Mouse (Mus musculus) lung, embryonic 16.5 days (tissue): Measurements from ENCODE around the gene Lrp1. TPM values are rescaled to one million over a fixed set of nuclear protein-coding genes. Genes with fewer than 3 reads are reported as not detected.

Experiments used
- ATAC-seq: fragments of 200-750 bp; cut with Nextera tagmentation; 2 replicates; pipeline ENCODE4 v1.8.0; 2017; ENCODE audit warnings: low read depth, mild to moderate bottlenecking, moderate library complexity
- H3K27ac ChIP-seq: fragments of 300-500 bp; sonication (generic); 2 replicates; pipeline ENCODE4 v1.5.1; 2014; ENCODE audit warnings: mild to moderate bottlenecking, control low read depth, low read length
- H3K27me3 ChIP-seq: fragments of 300-500 bp; sonication (generic); 2 replicates; pipeline ENCODE4 v1.6.1; 2014; ENCODE audit warnings: low read depth, low read length, mixed read lengths; ENCODE audit not compliant: control insufficient read depth, insufficient read depth
- H3K36me3 ChIP-seq: fragments of 300-500 bp; sonication (generic); 2 replicates; pipeline ENCODE4 v1.6.1; 2014; ENCODE audit warnings: low read length; ENCODE audit not compliant: control insufficient read depth, insufficient read depth
- H3K4me1 ChIP-seq: fragments of 300-500 bp; sonication (generic); replicated peaks from 2 replicates; pipeline ENCODE4 v1.6.1; 2014; ENCODE audit warnings: low read length, mixed read lengths; ENCODE audit not compliant: control insufficient read depth, insufficient read depth
- H3K4me2 ChIP-seq: fragments of 300-500 bp; sonication (generic); 2 replicates; pipeline ENCODE4 v1.6.1; 2014; ENCODE audit warnings: low read depth, low read length, control low read depth
- H3K4me3 ChIP-seq: fragments of 300-500 bp; sonication (generic); 2 replicates; pipeline ENCODE4 v1.5.1; 2014; ENCODE audit warnings: mild to moderate bottlenecking, low read length, control low read depth
- H3K9ac ChIP-seq: fragments of 300-500 bp; sonication (generic); 2 replicates; pipeline ENCODE4 v1.6.1; 2014; ENCODE audit warnings: low read length, control low read depth
- H3K9me3 ChIP-seq: fragments of 300-500 bp; sonication (generic); 2 replicates; pipeline ENCODE4 v1.6.1; 2016; ENCODE audit warnings: low read length; ENCODE audit not compliant: control insufficient read depth
- WGBS: fragments of 180-500 bp; shearing (Covaris S2); extraction: QIAGEN DNeasy Blood & Tissue Kit; methylation state at CpG from one replicate; pipeline ENCODE4 v1.1.7; 2014; 5-methylcytosine and 5-hydroxymethylcytosine counted together
- polyA plus RNA-seq: library from polyadenylated mRNA; unstranded; fragments of >200 nt; fragmentation: Nextera tagmentation; extraction: Ambion mirVana; gene quantifications from 2 replicates; pipeline ENCODE4 v1.2.1, GENCODE M21; 2015

Gene Lrp1
- polyA plus RNA-seq, 1 experiment from 2014 or later: 78.9 TPM

DNA sequence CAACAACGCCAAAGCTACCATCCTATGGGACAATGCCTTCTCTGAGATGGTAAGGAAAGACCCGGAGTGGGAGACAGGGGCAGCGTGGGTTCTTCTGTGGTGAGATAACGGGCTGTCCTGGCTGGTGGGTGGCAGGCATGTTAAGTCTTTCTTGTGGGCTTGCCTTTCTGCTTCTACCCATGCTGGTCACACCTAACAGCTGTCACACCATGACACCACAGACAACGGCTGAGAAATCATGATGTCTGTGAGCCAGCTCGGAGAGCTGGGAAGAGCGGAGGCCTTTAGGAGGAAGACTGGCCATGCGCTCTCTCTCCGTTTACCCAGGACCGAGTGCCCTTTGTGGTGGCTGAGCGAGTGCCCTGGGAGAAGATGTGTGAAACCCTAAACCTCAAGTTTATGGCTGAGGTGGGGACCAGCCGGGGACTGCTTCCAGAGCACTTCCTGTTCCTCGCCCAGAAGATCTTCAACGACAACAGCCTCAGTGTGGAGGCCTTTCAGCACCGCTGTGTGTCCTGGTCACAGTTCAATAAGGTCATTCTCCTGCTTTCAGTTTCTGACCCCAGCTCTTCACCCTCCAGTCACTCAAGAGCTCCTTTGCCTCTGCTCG lies 34.1 kb upstream of the Lrp1 start:
- H3K4me2 ChIP-seq: no peak overlapping the region
- H3K27me3 ChIP-seq: no peaks in the 10 kb centered on the region
- H3K4me1 ChIP-seq: peaks cover 8% of the 10 kb centered on the region; the same call in 1 of the 2 replicates
- WGBS: 72% methylated on average over 16 of the region's 16 CpGs
- no peak for ATAC-seq
- no peak overlapping the region for H3K4me3 ChIP-seq
- H3K9ac ChIP-seq: no peak overlapping the region
- no peak overlapping the region for H3K27ac ChIP-seq
- H3K36me3 ChIP-seq: peaks cover 27% of the 10 kb centered on the region
- no peaks in the 10 kb centered on the region for H3K9me3 ChIP-seq

DNA sequence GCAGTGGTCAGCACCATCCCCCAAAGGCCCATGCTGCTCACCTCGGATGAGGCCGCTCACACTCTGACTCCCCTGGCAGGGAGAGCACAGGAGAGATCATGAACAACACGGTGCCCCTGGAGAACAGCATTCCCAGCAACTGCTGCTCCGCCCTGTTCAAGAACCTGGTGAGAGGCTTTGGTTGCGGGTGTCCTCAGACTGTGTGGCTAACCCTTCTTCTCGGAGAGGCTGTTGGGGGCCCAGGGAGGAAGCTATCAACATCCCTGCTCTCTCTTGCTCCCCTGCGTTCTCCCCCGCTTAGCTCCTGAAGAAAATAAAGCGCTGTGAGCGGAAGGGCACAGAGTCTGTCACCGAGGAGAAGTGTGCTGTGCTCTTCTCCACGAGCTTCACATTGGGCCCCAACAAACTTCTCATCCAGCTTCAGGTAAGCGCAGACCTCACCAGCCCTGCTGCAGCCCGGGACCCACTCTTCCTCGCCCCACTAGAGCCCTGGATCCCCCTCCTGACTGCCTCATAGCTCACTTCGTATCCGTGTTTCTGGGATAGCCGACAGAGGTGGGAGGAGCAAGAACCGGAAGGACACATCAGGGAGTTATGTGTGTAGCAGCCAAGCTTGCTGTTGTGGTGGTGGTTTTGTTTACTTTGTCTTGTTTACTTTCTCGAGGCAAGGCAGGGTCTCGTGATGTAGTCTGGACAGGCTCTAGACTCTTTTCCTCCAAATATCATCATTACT lies 32.1 kb upstream of the Lrp1 start:
- Histone ChIP-seq H3K27ac (peak overlapping the region; percentile 39), H3K4me3 (no peak overlapping the region; the same call in 1 of the 2 replicates)
- 36% methylated on average over 21 of the region's 21 CpGs for WGBS

DNA sequence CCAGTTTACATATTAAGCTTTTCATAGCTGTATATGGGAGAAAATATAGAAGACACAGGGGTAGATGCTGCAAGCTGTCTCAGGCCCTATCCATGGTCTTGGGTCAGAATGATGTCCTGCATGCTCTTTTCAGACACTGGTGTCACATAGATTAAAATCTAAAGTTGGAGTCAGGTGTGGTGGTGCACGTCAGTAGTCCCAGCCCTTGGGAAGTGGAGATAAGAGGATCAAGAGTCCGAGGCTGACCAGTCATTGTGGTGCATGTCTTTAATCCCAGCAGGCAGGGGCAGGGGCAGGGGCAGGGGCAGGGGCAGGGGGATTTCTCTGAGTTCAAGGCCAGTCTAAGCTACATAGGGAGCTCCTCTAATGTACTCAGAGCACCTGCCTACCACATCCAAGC lies 24.8 kb upstream of the Lrp1 start:
- ATAC-seq: no peak
- H3K4me3 ChIP-seq: no peak overlapping the region
- peaks cover 3% of the 10 kb centered on the region; the same call in 1 of the 2 replicates for H3K36me3 ChIP-seq
- H3K4me2 ChIP-seq: no peak overlapping the region
- WGBS: 50% methylated on average over 2 of the region's 2 CpGs
- no peak overlapping the region for H3K27ac ChIP-seq
- peaks cover 17% of the 10 kb centered on the region for H3K4me1 ChIP-seq
- H3K27me3 ChIP-seq: no peaks in the 10 kb centered on the region
- H3K9me3 ChIP-seq: no peaks in the 10 kb centered on the region
- H3K9ac ChIP-seq: no peak overlapping the region

More for the DNA sequence above, 32.1 kb upstream of the Lrp1 start:
- no peaks in the 10 kb centered on the region for H3K9me3 ChIP-seq
- H3K36me3 ChIP-seq: peaks cover 24% of the 10 kb centered on the region
- H3K4me2 ChIP-seq: peak overlapping the region; percentile 28
- H3K4me1 ChIP-seq: peaks cover 8% of the 10 kb centered on the region; the same call in 1 of the 2 replicates
- H3K9ac ChIP-seq: peak overlapping the region; percentile 49
- ATAC-seq: peak; percentile 73
- H3K27me3 ChIP-seq: no peaks in the 10 kb centered on the region

DNA sequence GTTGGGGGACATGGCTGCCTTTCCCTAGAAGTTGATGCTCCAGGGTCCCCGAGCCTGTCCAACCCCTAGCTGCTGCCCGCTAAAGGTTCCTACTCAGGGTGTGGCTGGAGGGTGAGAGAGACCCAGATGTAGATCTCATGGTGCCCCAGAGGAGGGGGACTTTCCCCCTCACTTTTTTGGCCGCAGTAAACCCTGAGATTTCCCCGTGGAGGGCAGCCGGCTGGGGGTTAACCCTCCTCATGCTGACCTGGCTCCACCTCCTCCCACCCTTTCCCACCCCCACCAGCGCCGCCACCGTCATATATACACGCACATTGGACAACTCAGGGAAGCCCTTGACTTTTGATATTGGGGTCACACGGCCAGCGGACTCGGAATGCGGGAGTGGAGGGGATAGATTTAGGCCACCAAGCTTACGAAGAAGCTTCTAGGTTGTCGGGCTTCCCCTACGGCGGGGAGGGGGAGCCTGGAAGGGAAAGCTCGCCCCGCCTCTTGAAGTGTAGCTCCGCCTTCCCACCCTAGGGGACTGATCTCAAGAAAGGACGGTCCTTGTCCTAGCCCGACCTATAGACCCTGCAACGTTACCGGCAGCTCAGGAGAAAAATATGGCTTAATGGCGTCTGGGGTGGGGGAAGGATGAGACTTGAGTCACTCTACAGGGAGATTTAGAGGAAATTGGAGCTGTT lies 22.7 kb upstream of the Lrp1 start:
- Histone ChIP-seq H3K9me3 (no peaks in the 10 kb centered on the region), H3K4me1 (peaks cover 17% of the 10 kb centered on the region), H3K36me3 (no peaks in the 10 kb centered on the region), H3K4me3 (peak overlapping the region; percentile 63), H3K9ac (peak overlapping the region; percentile 84), H3K4me2 (peak overlapping the region; percentile 63), H3K27me3 (no peaks in the 10 kb centered on the region), H3K27ac (peak overlapping the region; percentile 96)
- ATAC-seq: peak; percentile 76
- WGBS: under 1% methylated on average over 25 of the region's 25 CpGs

DNA sequence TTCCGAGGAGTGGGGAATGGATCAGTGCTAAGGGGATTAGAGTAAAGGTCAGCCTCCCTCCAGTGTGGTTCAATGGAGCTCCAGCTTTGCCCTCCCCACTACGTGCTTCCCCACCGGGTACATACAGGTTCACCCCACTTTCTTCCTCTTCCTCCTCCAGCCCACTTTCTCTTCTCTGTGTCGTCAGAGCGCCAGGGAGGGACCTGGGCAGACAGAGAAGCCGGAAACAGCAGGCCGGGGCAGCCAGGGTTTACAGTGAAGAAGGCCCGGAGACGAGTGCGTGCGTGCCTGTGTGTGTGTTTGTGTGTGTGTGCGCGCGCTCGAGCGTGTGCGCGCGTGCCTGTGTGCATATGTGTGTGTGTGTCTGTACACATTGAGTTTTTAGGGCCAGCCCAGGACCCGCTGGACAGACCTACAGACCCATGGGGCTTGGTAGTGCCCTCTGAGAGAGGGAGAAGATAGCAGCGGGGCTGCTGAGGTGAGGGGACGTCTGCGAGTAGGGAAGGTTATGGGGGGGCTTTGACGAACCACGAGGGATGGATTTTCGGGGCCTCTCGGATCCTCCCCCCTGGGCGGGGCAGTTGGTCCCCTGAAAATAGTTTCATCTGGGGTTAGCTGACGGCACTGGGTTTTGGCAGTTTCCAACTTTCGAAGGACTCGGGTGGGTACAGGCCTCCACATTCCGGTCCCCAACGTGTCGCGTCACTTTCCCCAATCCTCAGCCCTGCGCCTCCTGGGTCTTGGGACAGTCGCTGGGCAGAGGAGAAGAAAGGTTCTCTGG lies 22.0 kb upstream of the Lrp1 start, which contains the start of gene Stat6:
TSS of gene Stat6 (plus strand) at position 215 of the 781 bp plus-strand sequence.
- peak; percentile 73 for ATAC-seq
- H3K9me3 ChIP-seq: no peaks in the 10 kb centered on the region
- peak within 1 kb of the TSS; percentile 63 for H3K4me2 ChIP-seq
- H3K27ac ChIP-seq: peak within 1 kb of the TSS; percentile 96
- H3K36me3 ChIP-seq: no peaks in the 10 kb centered on the region
- 2% methylated on average over 37 of the region's 37 CpGs for WGBS
- H3K27me3 ChIP-seq: no peaks in the 10 kb centered on the region
- peak within 1 kb of the TSS; percentile 84 for H3K9ac ChIP-seq
- peaks cover 17% of the 10 kb centered on the region for H3K4me1 ChIP-seq
- peak within 1 kb of the TSS; percentile 63 for H3K4me3 ChIP-seq

DNA sequence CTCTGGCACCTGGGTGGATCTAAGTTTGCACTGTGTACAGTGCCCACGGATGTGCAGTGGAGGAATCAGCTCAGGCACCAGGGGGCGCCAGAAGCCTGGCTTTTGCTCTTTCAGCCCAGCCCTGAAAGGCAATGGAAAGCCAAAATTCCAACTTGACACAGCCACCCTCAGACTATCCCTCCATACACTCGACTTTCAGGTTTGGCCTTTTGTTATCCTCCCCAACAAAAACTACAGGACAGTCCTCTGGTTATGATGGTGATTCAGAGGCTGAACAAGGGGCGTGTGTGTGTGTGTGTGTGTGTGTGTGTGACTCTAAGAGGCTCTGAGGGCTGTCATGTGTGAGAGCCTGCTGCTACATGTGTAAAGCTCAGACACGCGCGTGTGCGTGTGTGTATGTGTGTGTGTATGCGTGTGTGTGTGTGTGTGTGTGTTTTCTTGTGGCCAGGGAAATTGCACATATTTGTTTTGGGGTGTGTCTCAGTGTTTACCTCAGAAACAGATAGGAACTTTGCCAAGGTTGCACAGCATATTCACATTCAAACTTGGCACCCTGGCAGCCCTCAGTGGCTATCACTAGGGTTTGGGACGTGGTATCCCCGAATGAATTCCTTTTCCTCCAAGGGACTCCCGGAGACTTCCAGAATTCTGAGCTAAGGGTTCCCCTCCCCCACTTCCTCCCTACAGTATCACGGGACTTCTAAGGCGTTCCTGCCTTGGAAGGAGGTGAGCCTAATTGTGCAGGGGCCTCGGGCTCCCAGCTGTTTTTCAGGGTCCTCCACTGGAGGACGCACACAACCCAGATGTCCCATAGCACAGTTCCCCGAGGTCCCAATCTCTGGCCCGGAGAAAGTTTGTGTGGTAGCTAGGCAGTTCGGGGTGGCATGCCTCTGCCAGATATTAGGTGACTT lies 21.2 kb upstream of the Lrp1 start:
- WGBS: 5% methylated on average over 19 of the region's 19 CpGs

DNA sequence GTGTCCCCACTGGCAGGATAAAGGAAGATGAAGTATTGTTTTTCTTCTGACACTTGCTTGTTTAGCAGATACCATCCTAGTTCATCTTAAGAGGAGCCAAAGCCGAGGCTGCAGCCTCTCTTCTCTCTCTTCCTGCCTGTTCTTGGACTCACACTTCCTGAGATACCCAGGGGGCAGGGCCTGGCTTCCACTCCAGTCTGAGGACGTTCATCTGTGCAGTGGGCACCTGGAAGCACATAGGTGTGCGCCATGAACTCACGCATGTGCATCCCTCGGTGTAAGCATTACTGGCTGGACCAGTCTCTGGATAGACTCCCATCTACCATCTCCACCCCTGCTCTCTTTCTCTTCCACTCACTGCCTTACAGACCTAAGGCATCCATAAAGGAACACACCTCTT lies 19.5 kb upstream of the Lrp1 start:
- peaks cover 17% of the 10 kb centered on the region for H3K4me1 ChIP-seq
- H3K4me2 ChIP-seq: no peak overlapping the region
- H3K27me3 ChIP-seq: no peaks in the 10 kb centered on the region
- H3K36me3 ChIP-seq: no peaks in the 10 kb centered on the region
- no peak for ATAC-seq
- no peaks in the 10 kb centered on the region for H3K9me3 ChIP-seq
- 55% methylated on average over 5 of the region's 5 CpGs for WGBS
- H3K27ac ChIP-seq: no peak overlapping the region
- H3K9ac ChIP-seq: no peak overlapping the region
- no peak overlapping the region for H3K4me3 ChIP-seq

More for the DNA sequence above, 21.2 kb upstream of the Lrp1 start:
- ATAC-seq: peak; percentile 71
- Histone ChIP-seq H3K27ac (peak overlapping the region; percentile 96), H3K4me3 (peak overlapping the region; percentile 63), H3K36me3 (no peaks in the 10 kb centered on the region), H3K27me3 (no peaks in the 10 kb centered on the region), H3K4me2 (peak overlapping the region; percentile 63), H3K4me1 (peaks cover 17% of the 10 kb centered on the region), H3K9me3 (no peaks in the 10 kb centered on the region), H3K9ac (peak overlapping the region; percentile 84)

DNA sequence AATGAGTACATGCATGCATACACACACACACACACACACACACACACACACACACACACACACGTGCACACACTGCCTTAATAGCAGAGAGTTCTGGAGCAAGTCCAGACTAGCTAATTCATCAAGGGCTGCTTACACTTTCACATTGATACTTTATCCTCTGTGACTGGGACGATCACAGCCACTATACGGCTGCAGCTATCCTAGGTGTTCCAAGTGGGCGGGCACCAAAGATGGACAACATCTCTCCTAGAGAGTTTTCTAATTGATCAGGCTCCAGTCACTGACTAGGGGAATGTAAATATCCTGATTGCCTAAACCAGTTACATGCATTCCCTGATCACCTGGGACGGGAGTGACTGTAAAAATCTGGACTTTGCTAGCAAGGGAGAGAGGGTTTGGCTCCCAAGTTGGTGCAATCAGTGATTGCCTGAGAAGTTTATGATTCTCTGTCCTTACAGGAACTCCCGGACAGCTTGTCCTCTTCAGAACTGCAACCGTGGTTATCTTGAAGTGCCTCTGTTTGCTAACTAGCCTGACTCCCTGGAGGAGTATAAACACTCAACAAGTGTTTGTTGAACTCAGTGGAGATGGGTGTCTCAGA lies 11.8 kb upstream of the Lrp1 start:
- no peaks in the 10 kb centered on the region for H3K27me3 ChIP-seq
- H3K4me2 ChIP-seq: no peak overlapping the region
- H3K36me3 ChIP-seq: no peaks in the 10 kb centered on the region
- no peaks in the 10 kb centered on the region for H3K4me1 ChIP-seq
- H3K27ac ChIP-seq: no peak overlapping the region
- no peak overlapping the region for H3K9ac ChIP-seq
- H3K4me3 ChIP-seq: no peak overlapping the region
- ATAC-seq: no peak
- H3K9me3 ChIP-seq: no peaks in the 10 kb centered on the region
- WGBS: 26% methylated on average over 7 of the region's 7 CpGs
